Mouse (Mus musculus) CH12.LX (cell line): ENCODE data around the gene Dcaf15. TPM values are rescaled to one million over a fixed set of nuclear protein-coding genes. Genes with fewer than 3 reads are reported as not detected.

Experiments
- DNase-seq: peaks from one replicate; pipeline ENCODE4 v3.0.0-alpha.2; 2013; ENCODE audit errors: extremely low read depth
- H3K27ac ChIP-seq: 2 replicates; pipeline ENCODE4 v1.5.1; 2012; ENCODE audit warnings: low read depth, mild to moderate bottlenecking, control low read depth, moderate library complexity; ENCODE audit not compliant: insufficient read depth
- H3K27me3 ChIP-seq: replicated peaks from 2 replicates; pipeline ENCODE3; 2012; ENCODE audit warnings: inconsistent platforms
- H3K36me3 ChIP-seq, 2 experiments: replicated peaks in 1 of 2; 2 replicates each; pipeline versions ENCODE3 to v1.6.1; 2012; ENCODE audit warnings: inconsistent platforms in 1 of 2, low read length in 1 of 2, mild to moderate bottlenecking in 1 of 2, mixed read lengths in 1 of 2, moderate library complexity in 1 of 2; ENCODE audit not compliant: control insufficient read depth in 1 of 2, insufficient read depth in 1 of 2
- H3K4me1 ChIP-seq, 2 experiments: 2 replicates each; pipeline ENCODE4 v1.6.1; 2012; ENCODE audit warnings: inconsistent platforms in 1 of 2, moderate library complexity in 1 of 2; ENCODE audit not compliant: insufficient read depth in 2 of 2, control insufficient read depth in 1 of 2
- H3K4me2 ChIP-seq: 2 replicates; pipeline ENCODE4 v1.6.1; 2012; ENCODE audit warnings: low read depth, mild to moderate bottlenecking, control low read depth; ENCODE audit not compliant: poor library complexity, insufficient read depth, severe bottlenecking
- H3K4me3 ChIP-seq, 3 experiments: fragments of 150-350 bp in 1 of 3; sonication (generic) in 1 of 3; replicated peaks in 1 of 3; 2 replicates each; pipeline versions ENCODE3 to v1.5.1; 2011 to 2012; ENCODE audit warnings: low read depth in 2 of 3, low read length in 2 of 3, mild to moderate bottlenecking in 2 of 3, moderate library complexity in 2 of 3, control low read depth in 1 of 3, improper control_type of control experiment in 1 of 3, inconsistent platforms in 1 of 3, mixed read lengths in 1 of 3; ENCODE audit not compliant: poor library complexity in 1 of 3
- H3K79me2 ChIP-seq: replicated peaks from 2 replicates; pipeline ENCODE4 v1.6.1; 2012; ENCODE audit warnings: mild to moderate bottlenecking, moderate library complexity; ENCODE audit not compliant: control insufficient read depth, poor library complexity, insufficient read depth, severe bottlenecking; ENCODE audit errors: extremely low read depth
- H3K9ac ChIP-seq: 2 replicates; pipeline ENCODE4 v1.6.1; 2012; ENCODE audit warnings: low read depth, mild to moderate bottlenecking, control low read depth, moderate library complexity; ENCODE audit not compliant: insufficient read depth
- H3K9me3 ChIP-seq: replicated peaks from 2 replicates; pipeline ENCODE3; 2012; ENCODE audit warnings: low read length, inconsistent platforms, mixed read lengths
- CHD2 ChIP-seq: IDR thresholded peaks from 2 replicates; pipeline ENCODE4 v1.6.1; 2011; ENCODE audit warnings: low read length, improper control_type of control experiment
- CTCF ChIP-seq, 2 experiments: IDR thresholded peaks in 1 of 2; conservative IDR thresholded peaks in 1 of 2; 2 replicates each; pipeline ENCODE4 v1.5.1; 2011 to 2012; ENCODE audit warnings: low read depth in 2 of 2, low read length in 2 of 2, improper control_type of control experiment in 1 of 2, inconsistent platforms in 1 of 2, mild to moderate bottlenecking in 1 of 2, moderate library complexity in 1 of 2
- ELF1 ChIP-seq: IDR thresholded peaks from 2 replicates; pipeline ENCODE4 v1.6.1; 2014; ENCODE audit warnings: low read depth, mild to moderate bottlenecking, inconsistent platforms, low read length, improper control_type of control experiment
- HCFC1 ChIP-seq: IDR thresholded peaks from 2 replicates; pipeline ENCODE4 v1.6.1; 2012; ENCODE audit warnings: low read depth, mild to moderate bottlenecking, inconsistent platforms, low read length, improper control_type of control experiment
- IRF4 ChIP-seq: IDR thresholded peaks from 2 replicates; pipeline ENCODE4 v1.6.1; 2014; ENCODE audit warnings: low read depth, mild to moderate bottlenecking, inconsistent platforms, low read length, improper control_type of control experiment
- JUN ChIP-seq: IDR thresholded peaks from 2 replicates; pipeline ENCODE4 v1.6.1; 2011; ENCODE audit warnings: low read depth, mild to moderate bottlenecking, low read length, improper control_type of control experiment, moderate library complexity; ENCODE audit not compliant: insufficient read depth
- KAT2A ChIP-seq: IDR thresholded peaks from 2 replicates; pipeline ENCODE4 v1.6.1; 2012; ENCODE audit warnings: low read length, improper control_type of control experiment, inconsistent platforms; ENCODE audit not compliant: insufficient replicate concordance
- MAX ChIP-seq: IDR thresholded peaks from 2 replicates; pipeline ENCODE4 v1.6.1; 2011; ENCODE audit warnings: low read length, improper control_type of control experiment
- MXI1 ChIP-seq: IDR thresholded peaks from 2 replicates; pipeline ENCODE4 v1.6.1; 2011; ENCODE audit warnings: mild to moderate bottlenecking, low read depth, low read length, improper control_type of control experiment
- PAX5 ChIP-seq: IDR thresholded peaks from 2 replicates; pipeline ENCODE4 v1.6.1; 2012; ENCODE audit warnings: low read length, inconsistent platforms, mixed read lengths
- POLR2A ChIP-seq: IDR thresholded peaks from 2 replicates; pipeline ENCODE4 v1.6.1; 2011; ENCODE audit warnings: low read depth, mild to moderate bottlenecking, improper control_type of control experiment, low read length
- RAD21 ChIP-seq: IDR thresholded peaks from 2 replicates; pipeline ENCODE4 v1.6.1; 2011; ENCODE audit warnings: low read depth, mild to moderate bottlenecking, low read length, improper control_type of control experiment, moderate library complexity
- RCOR1 ChIP-seq: conservative IDR thresholded peaks from 2 replicates; pipeline ENCODE4 v1.6.1; 2012; ENCODE audit warnings: low read depth, mild to moderate bottlenecking, inconsistent platforms, low read length, improper control_type of control experiment
- SMC3 ChIP-seq: IDR thresholded peaks from 2 replicates; pipeline ENCODE4 v1.6.1; 2011; ENCODE audit warnings: low read depth, low read length, improper control_type of control experiment
- USF2 ChIP-seq: conservative IDR thresholded peaks from 2 replicates; pipeline ENCODE4 v1.6.1; 2011; ENCODE audit warnings: low read depth, low read length, improper control_type of control experiment
- ZC3H11A ChIP-seq: IDR thresholded peaks from 2 replicates; pipeline ENCODE4 v1.6.1; 2012; ENCODE audit warnings: low read depth, mild to moderate bottlenecking, inconsistent platforms, low read length, improper control_type of control experiment
- ZKSCAN1 ChIP-seq: IDR thresholded peaks from 2 replicates; pipeline ENCODE4 v1.6.1; 2012; ENCODE audit warnings: low read depth, inconsistent platforms, low read length, improper control_type of control experiment, borderline replicate concordance
- dilution Hi-C: fragments of 300-500 bp; cut with MboI; formaldehyde crosslinking; loops from 2 replicates; pipeline ENCODE4 v1.14.3; 2020; ENCODE audit warnings: low sequenced_read_pairs; ENCODE audit not compliant: extremely low pct_unique_long_range_greater_than_20kb, extremely low pct_ligation_motif_present
- in situ Hi-C: fragments of 300-500 bp; cut with MboI; formaldehyde crosslinking; loops from 3 replicates; pipeline ENCODE4 v1.14.3; 2019; ENCODE audit warnings: low sequenced_read_pairs, low pct_ligation_motif_present, low pct_unique_long_range_greater_than_20kb, mixed read lengths
- polyA plus RNA-seq: library from polyadenylated mRNA; unstranded; fragments of >175 nt; gene quantifications from 2 replicates; pipeline ENCODE4 v1.2.1, GENCODE M21; 2012; ENCODE audit warnings: low read depth; ENCODE audit not compliant: insufficient read length
- total RNA-seq, 2 experiments: library from RNA; depleted of rRNA; stranded (reverse); fragments of 300-350 nt in 1 of 2; fragments of >200 nt in 1 of 2; gene quantifications; 2 replicates each; pipeline ENCODE4 v1.2.3; 2012 to 2014

Dcaf15 gene
- total and polyA plus RNA-seq, 3 experiments = 39.3 to 50.7 (median 47.9) TPM

GRCm38 (mm10) chr8:84122151-84122550 is 17.6 kb upstream of the Dcaf15 start:
- Histone ChIP-seq H3K27ac (no peak overlapping the region), H3K4me3 (no peak overlapping the region), H3K36me3 (no peaks in the 10 kb centered on the region), H3K9me3 (peaks cover 7% of the 10 kb centered on the region), H3K9ac (no peak overlapping the region), H3K79me2 (no peaks in the 10 kb centered on the region), H3K27me3 (peaks cover 2% of the 10 kb centered on the region), H3K4me1 (peaks cover 16 to 21% of the 10 kb centered on the region in 2 experiments), H3K4me2 (no peak overlapping the region)
- in situ Hi-C loops (no loop called here), dilution Hi-C loops (no loop called here)
- TF ChIP-seq ZC3H11A (no peak), MXI1 (no peak), RAD21 (no peak), ELF1 (no peak), HCFC1 (no peak), IRF4 (no peak), SMC3 (no peak), JUN (no peak), PAX5 (no peak), RCOR1 (no peak), KAT2A (no peak), USF2 (no peak), CTCF (conservative IDR thresholded peaks at IDR 0.05 in 1 of 2, IDR thresholded peaks at IDR 0.05 in 1 of 2; ENCODE audit: low read depth in 2 of 2, low read length in 2 of 2) (no peak), MAX (no peak), POLR2A (no peak), ZKSCAN1 (no peak)
- DNase-seq = no peak

- no peak overlapping the region for H3K27ac ChIP-seq
- H3K9me3 ChIP-seq = peaks cover 7% of the 10 kb centered on the region
- H3K9ac ChIP-seq = no peak overlapping the region
- no peaks in the 10 kb centered on the region for H3K27me3 ChIP-seq
- dilution Hi-C loops = no loop called here
- no peaks in the 10 kb centered on the region for H3K36me3 ChIP-seq
- H3K79me2 ChIP-seq = no peaks in the 10 kb centered on the region
- H3K4me3 ChIP-seq = no peak overlapping the region
- no peak overlapping the region for H3K4me2 ChIP-seq
- H3K4me1 ChIP-seq = peaks cover 7 to 12% of the 10 kb centered on the region in 2 experiments
- TF ChIP-seq POLR2A (no peak), CHD2 (no peak)
- no peak for DNase-seq
- in situ Hi-C loops = no loop called here
These were observed 11.1 kb upstream of the Dcaf15 start for GRCm38 (mm10) chr8:84115646-84116045.
